In genomic region chr4:33031195-33031960, GRCm38 (mm10) we compare ENCODE assay signal across 8 mouse cellular contexts. TPM values are rescaled to one million over a fixed set of nuclear protein-coding genes. Genes with fewer than 3 reads are reported as not detected.
DNase-seq lines count a peak whose midpoint lies in the region; ATAC-seq and TF ChIP-seq lines count a peak whose summit lies in the region.

Gene Ube2j1 (plus strand): TSS chr4:33031416.

- no peaks in the 10 kb centered on the region for H3K27me3 ChIP-seq in forebrain, embryonic 10.5 days (ENCODE audit: poor library complexity, severe bottlenecking)
- no peaks in the 10 kb centered on the region for H3K27me3 ChIP-seq in heart, embryonic 15.5 days
- peaks cover 4% of the 10 kb centered on the region for H3K27me3 ChIP-seq in liver, embryonic 14.5 days (ENCODE audit: control insufficient read depth, insufficient read depth, low read length)
- no peaks in the 10 kb centered on the region for H3K27me3 ChIP-seq in neural tube, embryonic 11.5 days (ENCODE audit: control insufficient read depth, insufficient read depth, low read length)
- no peaks in the 10 kb centered on the region for H3K27me3 ChIP-seq in stomach, postnatal 0 days (ENCODE audit: control insufficient read depth, insufficient read depth, low read length)

- WGBS in forebrain, embryonic 10.5 days = under 1% methylated on average over 108 of the region's 123 CpGs
- WGBS in heart, embryonic 15.5 days = under 1% methylated on average over 122 of the region's 123 CpGs
- WGBS in liver, embryonic 14.5 days (ENCODE audit: insufficient replicate concordance) = under 1% methylated on average over 110 of the region's 123 CpGs
- WGBS in neural tube, embryonic 11.5 days = under 1% methylated on average over 96 of the region's 123 CpGs
- under 1% methylated on average over 94 of the region's 123 CpGs for WGBS in stomach, postnatal 0 days

- H3K9ac ChIP-seq in heart, embryonic 15.5 days = peak within 1 kb of the TSS; percentile 95
- H3K9ac ChIP-seq in liver, embryonic 14.5 days (replicated peaks) = peak within 1 kb of the TSS; percentile 97
- H3K9ac ChIP-seq in neural tube, embryonic 11.5 days (ENCODE audit: low read length) = peak within 1 kb of the TSS; percentile 96
- H3K9ac ChIP-seq in stomach, postnatal 0 days (ENCODE audit: low read length) = peak within 1 kb of the TSS; percentile 97

- H3K36me3 ChIP-seq in forebrain, embryonic 10.5 days (replicated peaks) = peaks cover 40% of the 10 kb centered on the region
- H3K36me3 ChIP-seq in heart, embryonic 15.5 days = 0 out of 2 replicates have a peak, but pooled peaks cover 9% of the 10 kb centered on the region
- H3K36me3 ChIP-seq in liver, embryonic 14.5 days (replicated peaks; ENCODE audit: control insufficient read depth, insufficient read depth, low read depth) = no peaks in the 10 kb centered on the region
- no peaks in the 10 kb centered on the region for H3K36me3 ChIP-seq in neural tube, embryonic 11.5 days (ENCODE audit: control insufficient read depth, insufficient read depth, low read length)
- no peaks in the 10 kb centered on the region for H3K36me3 ChIP-seq in stomach, postnatal 0 days (ENCODE audit: control insufficient read depth, insufficient read depth, low read length)

- peak; percentile 92 for DNase-seq in CD4-positive, CD25-positive, alpha-beta regulatory T cell, adult 2 months (ENCODE audit: low read depth, low spot score)
- peak; percentile 73 for DNase-seq in c-Kit-negative CD71-positive TER-119-positive erythroid progenitor cells, embryonic 14.5 days (ENCODE audit: low read depth, low spot score)
- DNase-seq in forebrain, embryonic 10.5 days (ENCODE audit: extremely low spot score, low spot score) = peak; percentile 81
- peak; percentile 84 to 96 for DNase-seq in kidney, postnatal 25 days
- DNase-seq in liver, embryonic 14.5 days (ENCODE audit: low read depth in 3 of 3, low spot score in 3 of 3) = peak; percentile 76 to 84 (median 80)
- peak; percentile 93 for DNase-seq in neural tube, embryonic 11.5 days (ENCODE audit: low spot score)
- peak; percentile 94 for DNase-seq in stomach, postnatal 0 days (ENCODE audit: low spot score)

- peak within 1 kb of the TSS; percentile 72 for H3K4me2 ChIP-seq in heart, embryonic 15.5 days
- H3K4me2 ChIP-seq in liver, embryonic 14.5 days (ENCODE audit: low read depth) = peak within 1 kb of the TSS; percentile 96
- H3K4me2 ChIP-seq in neural tube, embryonic 11.5 days (ENCODE audit: low read depth) = peak within 1 kb of the TSS; percentile 64
- H3K4me2 ChIP-seq in stomach, postnatal 0 days (replicated peaks; ENCODE audit: low read depth) = peak within 1 kb of the TSS; percentile 77

- TF ChIP-seq CTCF in liver, embryonic 14.5 days (IDR thresholded peaks at IDR 0.05; ENCODE audit: low read depth) = no peak
- TF ChIP-seq CTCF in stomach, postnatal 0 days (IDR thresholded peaks at IDR 0.05; ENCODE audit: low read depth) = no peak

- peak within 1 kb of the TSS; percentile 87 for H3K4me3 ChIP-seq in forebrain, embryonic 10.5 days
- peak within 1 kb of the TSS; percentile 84 for H3K4me3 ChIP-seq in heart, embryonic 15.5 days
- peak within 1 kb of the TSS; percentile 93 for H3K4me3 ChIP-seq in liver, embryonic 14.5 days (ENCODE audit: insufficient read depth in 1 of 2, low read depth in 2 of 2, low read length in 2 of 2)
- peak within 1 kb of the TSS; percentile 81 for H3K4me3 ChIP-seq in neural tube, embryonic 11.5 days (ENCODE audit: low read depth, low read length)
- H3K4me3 ChIP-seq in stomach, postnatal 0 days (ENCODE audit: low read depth, low read length) = peak within 1 kb of the TSS; percentile 86

- peaks cover 5% of the 10 kb centered on the region; the same call in 1 of the 2 replicates for H3K9me3 ChIP-seq in forebrain, embryonic 10.5 days
- H3K9me3 ChIP-seq in heart, embryonic 15.5 days (replicated peaks) = no peaks in the 10 kb centered on the region
- no peaks in the 10 kb centered on the region for H3K9me3 ChIP-seq in liver, embryonic 14.5 days (ENCODE audit: control insufficient read depth, low read length)
- no peaks in the 10 kb centered on the region for H3K9me3 ChIP-seq in neural tube, embryonic 11.5 days (ENCODE audit: control insufficient read depth, low read length)
- no peaks in the 10 kb centered on the region for H3K9me3 ChIP-seq in stomach, postnatal 0 days (ENCODE audit: control insufficient read depth, low read length)

- H3K4me1 ChIP-seq in forebrain, embryonic 10.5 days = peaks cover 17% of the 10 kb centered on the region
- peaks cover 16% of the 10 kb centered on the region for H3K4me1 ChIP-seq in heart, embryonic 15.5 days (replicated peaks)
- peaks cover 4 to 8% of the 10 kb centered on the region in 2 experiments for H3K4me1 ChIP-seq in liver, embryonic 14.5 days (replicated peaks; ENCODE audit: control insufficient read depth in 2 of 2, insufficient read depth in 2 of 2, low read length in 1 of 2)
- 0 out of 2 replicates have a peak, but pooled peaks cover 5% of the 10 kb centered on the region for H3K4me1 ChIP-seq in neural tube, embryonic 11.5 days (ENCODE audit: control insufficient read depth, insufficient read depth, low read length)
- no peaks in the 10 kb centered on the region for H3K4me1 ChIP-seq in stomach, postnatal 0 days (replicated peaks; ENCODE audit: control insufficient read depth, insufficient read depth)

- H3K27ac ChIP-seq in forebrain, embryonic 10.5 days = peak within 1 kb of the TSS; percentile 94
- H3K27ac ChIP-seq in heart, embryonic 15.5 days = peak within 1 kb of the TSS; percentile 95
- peak within 1 kb of the TSS; percentile 82 for H3K27ac ChIP-seq in liver, embryonic 14.5 days
- peak within 1 kb of the TSS; percentile 96 for H3K27ac ChIP-seq in neural tube, embryonic 11.5 days (ENCODE audit: low read depth, low read length)
- H3K27ac ChIP-seq in stomach, postnatal 0 days (replicated peaks) = peak within 1 kb of the TSS; percentile 99

- no peak for TF ChIP-seq EP300 in liver, embryonic 14.5 days (IDR thresholded peaks at IDR 0.05; ENCODE audit: low read depth)
- no peak for TF ChIP-seq EP300 in stomach, postnatal 0 days (optimal IDR thresholded peaks at IDR 0.05)

- peak; percentile 99 for ATAC-seq in heart, embryonic 15.5 days (replicated peaks; ENCODE audit: insufficient number of reproducible peaks, insufficient read depth, low FRiP score, low read depth)
- ATAC-seq in liver, embryonic 14.5 days (ENCODE audit: insufficient read depth) = peak; percentile 99
- ATAC-seq in neural tube, embryonic 11.5 days (ENCODE audit: insufficient read depth, low FRiP score, low TSS enrichment) = peak; percentile 96
- peak; percentile 100 for ATAC-seq in stomach, postnatal 0 days (ENCODE audit: low FRiP score, low TSS enrichment)

RNA-seq across cellular contexts. Expression of gene Ube2j1, which starts in this region (rescaled TPM):
- 46.1 and 46.8 TPM in 2 replicates for polyA plus RNA-seq in forebrain, embryonic 10.5 days (2016; fragmentation: Nextera tagmentation; extraction: Ambion mirVana)
- polyA plus RNA-seq in heart, embryonic 15.5 days (2015; fragmentation: Nextera tagmentation; extraction: Ambion mirVana) = 32.5 and 34.6 TPM in 2 replicates
- 10.1 and 13.3 TPM in 2 replicates for polyA plus RNA-seq in liver, embryonic 14.5 days (2012; rRNA removed)
- polyA plus RNA-seq in liver, embryonic 14.5 days (2014; fragmentation: Nextera tagmentation; extraction: Ambion mirVana) = 35.9 and 36.4 TPM in 2 replicates
- 62.8 and 64.2 TPM in 2 replicates for polyA plus RNA-seq in neural tube, embryonic 11.5 days (2014; fragmentation: Nextera tagmentation; extraction: Ambion mirVana)
- polyA plus RNA-seq in stomach, postnatal 0 days (2015; fragmentation: Nextera tagmentation; extraction: Ambion mirVana) = 35.1 TPM in 2 replicates

Comparison
In these comparisons a context has a peak if more than half of its experiments do, and no peak if none do; other contexts are left out.
1. Peak in every context shown above with its lines: DNase-seq, ATAC-seq, H3K4me3 ChIP-seq and H3K27ac ChIP-seq.